Mouse (Mus musculus): ENCODE data around the gene Tbl3.

DNA sequence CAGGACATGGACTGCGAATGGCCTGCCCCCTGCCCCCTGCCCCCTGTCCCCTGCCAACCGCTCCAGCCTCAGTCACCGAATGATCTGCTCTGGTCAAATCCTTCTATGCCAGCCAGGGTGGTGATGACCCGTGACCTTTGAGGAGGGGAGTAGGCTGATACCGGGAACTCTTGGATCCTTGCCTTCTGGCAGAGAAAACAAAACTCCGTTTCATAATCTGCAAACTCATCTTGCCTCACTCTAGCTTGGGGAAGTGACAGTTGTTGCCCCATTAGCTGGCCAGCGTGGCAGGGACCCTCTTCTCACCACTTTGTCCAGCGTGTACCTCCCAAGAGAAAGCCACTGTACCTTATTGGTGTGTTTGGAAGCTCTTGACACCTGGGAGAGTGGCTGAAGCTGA, 34.8 kb upstream of the Tbl3 start:
- TF ChIP-seq CTCF (IDR thresholded peaks at IDR 0.05; ENCODE audit: extremely low read depth, insufficient read length, insufficient replicate concordance, low read depth, low read length) = no peak
- TF ChIP-seq POLR2A (IDR thresholded peaks at IDR 0.05; ENCODE audit: low read depth, low read length) = no peak
